Mouse (Mus musculus) MEL-GATA-1-ER (cell line): ENCODE measurements around the gene Nedd9.
A peak's percentile ranks its signal among the peaks of the same experiment; 100 is the strongest.
"Not testable (repeated sequence)": the region's sequence is repeated elsewhere in the genome, so short reads cannot be mapped to it uniquely, and the experiment has no call there.

ENCODE experiments used
- DNase-seq: peaks from one replicate; pipeline ENCODE4 v3.0.0-alpha.2; 2012; ENCODE audit warnings: low read depth; ENCODE audit errors: extremely low read depth

Nedd9 gene

DNA sequence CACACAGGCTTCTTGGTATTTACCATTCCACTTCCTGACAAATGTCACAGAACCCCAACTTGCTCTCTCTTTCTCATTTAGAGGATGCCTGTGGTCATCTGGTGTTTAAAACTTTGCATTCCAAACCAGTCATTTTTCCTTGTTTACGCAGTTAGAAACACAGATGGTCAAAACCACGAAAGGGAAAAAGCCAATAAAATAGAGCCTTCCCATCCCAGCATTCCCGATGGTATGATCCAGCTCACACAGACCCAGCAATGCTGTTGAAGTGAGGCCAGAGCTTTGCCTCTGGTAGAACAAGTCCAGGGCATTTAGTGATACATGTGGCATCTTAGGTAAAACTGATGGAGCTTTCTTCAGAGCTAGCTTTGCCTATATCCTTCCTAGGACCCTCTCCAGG, 165.7 kb downstream of the Nedd9 start:
- no peak for DNase-seq

DNA sequence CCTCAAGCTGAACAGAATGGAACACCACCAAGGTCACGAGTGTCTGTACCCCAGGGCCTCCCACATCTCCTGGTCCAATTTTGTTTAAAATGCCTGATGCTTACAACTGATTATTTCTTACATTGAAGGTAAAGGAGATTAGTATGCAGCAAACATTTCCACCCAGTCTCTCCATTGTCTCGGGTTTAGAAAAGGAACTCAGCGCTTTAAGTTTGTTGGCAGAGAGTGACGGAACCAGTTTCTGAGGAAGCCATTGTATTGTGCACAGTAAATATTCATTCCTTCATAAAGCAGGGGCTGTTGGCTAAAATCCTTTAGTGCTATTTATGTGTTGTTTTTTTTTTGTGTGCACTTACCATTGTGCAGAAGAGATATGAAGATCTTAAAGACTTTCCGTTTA, 166.4 kb downstream of the Nedd9 start:
- DNase-seq: no peak

DNA sequence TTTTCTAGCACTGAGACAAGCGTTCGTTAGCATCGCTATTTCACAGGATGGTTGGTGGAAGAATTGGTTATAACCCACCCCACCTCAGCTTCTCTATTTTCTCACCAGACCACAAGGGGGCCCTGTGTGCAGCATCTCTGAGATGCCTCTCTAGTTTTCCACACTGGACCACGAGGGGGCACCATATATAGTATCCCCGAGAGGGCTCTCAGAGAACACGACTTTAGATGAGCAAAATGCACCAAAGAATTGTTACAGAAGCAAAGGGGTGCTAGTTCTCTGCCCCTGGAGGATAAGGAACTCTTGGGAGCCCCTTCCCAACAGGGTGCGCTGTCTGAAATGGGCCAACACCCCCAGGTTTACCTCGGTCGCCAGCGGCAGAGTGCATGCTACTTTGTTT, 184.4 kb downstream of the Nedd9 start:
- DNase-seq: peak; percentile 34

DNA sequence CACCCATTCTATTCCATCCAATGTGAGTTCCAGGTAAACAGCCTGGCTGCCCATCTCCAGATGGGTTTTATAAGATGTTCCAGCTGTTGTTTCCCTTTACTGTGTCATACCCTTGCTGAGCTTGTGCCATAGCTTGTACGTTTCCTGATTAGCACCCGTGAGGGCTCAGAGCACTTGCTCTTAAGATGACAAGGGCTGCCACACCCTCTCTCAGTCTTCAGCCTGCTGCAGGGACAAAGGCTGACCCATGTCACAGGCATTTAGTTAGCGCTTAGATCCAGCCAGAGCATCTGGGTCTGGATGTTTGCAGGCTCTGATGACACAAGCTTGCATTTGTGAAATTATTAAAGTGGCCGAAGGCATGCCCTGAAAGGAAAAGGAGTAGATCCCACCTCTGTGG, 187.1 kb downstream of the Nedd9 start:
- DNase-seq: no peak

DNA sequence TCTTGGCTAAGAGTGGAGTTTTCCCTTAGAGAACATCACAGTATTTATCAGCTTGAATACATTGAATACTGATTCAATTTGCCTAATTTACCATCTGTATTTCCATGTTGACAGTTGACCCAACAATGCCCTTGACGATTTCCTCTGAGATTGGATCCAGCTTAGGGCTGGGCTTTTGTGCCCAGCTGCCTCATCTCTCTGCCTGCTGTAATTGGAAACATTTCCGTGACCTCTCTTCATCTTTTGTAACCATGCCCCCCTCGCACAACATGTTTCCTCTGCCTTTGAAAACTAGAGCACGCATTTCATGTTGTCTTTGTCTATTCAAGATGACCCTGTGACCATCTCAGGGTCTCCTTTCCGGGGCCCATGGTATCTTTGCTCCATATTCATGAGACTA, 188.2 kb downstream of the Nedd9 start:
- DNase-seq: no peak

DNA sequence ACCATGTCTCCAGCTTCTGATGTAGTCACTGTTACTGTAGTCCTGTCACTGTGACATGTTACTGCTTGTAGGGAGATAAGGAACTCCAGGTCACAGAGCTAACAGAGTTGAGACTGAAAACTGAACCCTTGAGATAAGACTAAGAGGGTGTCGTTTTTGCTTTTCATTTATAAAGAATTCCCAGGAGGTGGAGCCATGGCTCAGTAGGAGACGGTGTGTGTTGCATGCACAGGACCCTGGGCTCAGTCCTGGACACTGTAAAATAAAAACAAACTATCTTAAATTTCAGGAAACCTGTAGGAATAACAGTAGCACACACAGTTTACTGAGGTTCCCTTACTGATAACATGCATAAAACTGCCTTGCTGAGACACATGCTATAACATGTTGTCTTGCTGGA, 188.6 kb downstream of the Nedd9 start:
- no peak for DNase-seq

DNA sequence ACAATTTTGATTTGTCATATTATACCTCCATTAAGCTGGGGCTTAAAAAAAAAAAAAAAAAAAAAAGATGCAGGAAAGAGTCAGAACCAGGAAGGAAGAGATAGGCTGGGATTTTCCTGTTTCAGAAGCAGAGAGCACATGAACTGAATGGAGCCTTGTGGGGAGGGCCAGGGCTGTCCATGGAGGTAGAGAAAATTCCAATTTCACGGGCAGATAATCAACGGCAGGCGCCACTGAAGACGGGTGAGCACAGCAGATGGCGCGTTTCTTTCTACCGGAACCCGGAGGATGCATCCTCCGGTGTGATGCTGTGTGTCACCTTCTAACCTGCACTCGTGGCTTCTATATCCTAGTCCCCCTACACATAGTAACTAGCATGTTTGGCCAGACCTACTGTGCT, 190.8 kb downstream of the Nedd9 start:
- no peak for DNase-seq

DNA sequence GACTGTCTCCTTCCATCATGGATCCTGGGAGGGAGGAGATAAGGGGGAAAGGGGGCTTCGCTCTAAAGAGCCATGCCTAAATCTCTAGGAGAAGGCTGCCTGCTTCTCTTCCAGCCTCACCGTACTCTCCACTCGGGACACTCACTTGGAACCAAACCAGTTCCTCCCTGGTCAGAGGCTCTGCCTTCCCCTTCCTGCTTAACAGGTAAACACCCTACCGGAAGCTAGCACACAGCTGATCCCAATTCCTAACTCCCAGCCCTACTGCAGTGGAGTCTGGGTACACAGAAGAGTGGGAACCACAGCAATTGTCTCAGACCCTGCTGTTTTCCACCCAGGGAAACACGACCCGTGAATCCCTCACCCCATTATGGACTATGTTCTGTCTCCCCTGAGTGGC, 191.3 kb downstream of the Nedd9 start:
- no peak for DNase-seq

DNA sequence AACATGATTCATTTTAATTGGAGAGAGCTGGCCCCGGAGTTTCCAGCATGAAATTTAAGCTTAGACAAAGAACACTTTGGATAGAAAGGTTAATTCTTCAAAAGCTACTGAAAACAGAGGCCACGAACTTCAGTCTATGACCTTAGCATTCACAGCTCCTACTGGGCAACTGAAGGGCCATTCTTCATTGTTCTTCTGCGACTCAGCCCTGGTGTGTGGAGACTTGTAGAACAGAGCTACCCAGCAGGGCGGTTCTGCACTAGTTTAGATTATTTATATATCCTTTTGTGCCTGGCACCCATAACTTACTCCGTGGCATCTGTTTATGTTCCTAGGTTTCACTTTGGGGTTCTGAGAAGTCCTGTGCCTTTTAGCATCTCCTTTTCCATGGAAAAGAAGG, 193.6 kb downstream of the Nedd9 start:
- DNase-seq: no peak

DNA sequence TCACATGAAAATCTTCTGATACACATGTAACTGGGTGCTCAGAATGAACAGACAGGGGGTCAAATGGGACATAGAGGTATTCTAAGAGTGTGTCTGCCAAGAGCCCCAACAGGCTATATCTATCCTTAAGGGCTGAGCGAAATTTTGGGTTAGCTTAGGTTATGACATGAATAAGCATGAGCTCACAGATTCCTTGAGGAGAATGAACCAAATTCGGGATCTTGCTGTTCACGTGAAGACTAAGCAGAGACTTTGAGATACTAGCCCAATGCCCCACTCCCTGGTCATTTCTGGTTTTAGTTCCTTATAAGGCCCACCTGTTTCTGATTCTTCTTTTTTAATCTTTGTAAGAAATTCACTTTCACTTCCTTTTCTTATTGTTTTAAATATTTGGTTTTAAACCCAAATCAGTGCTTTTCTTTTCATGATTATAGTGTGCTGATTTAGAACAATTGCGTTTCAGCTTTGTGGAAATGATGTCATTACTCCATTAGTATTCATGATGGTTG, 195.6 kb downstream of the Nedd9 start:
- no peak for DNase-seq

DNA sequence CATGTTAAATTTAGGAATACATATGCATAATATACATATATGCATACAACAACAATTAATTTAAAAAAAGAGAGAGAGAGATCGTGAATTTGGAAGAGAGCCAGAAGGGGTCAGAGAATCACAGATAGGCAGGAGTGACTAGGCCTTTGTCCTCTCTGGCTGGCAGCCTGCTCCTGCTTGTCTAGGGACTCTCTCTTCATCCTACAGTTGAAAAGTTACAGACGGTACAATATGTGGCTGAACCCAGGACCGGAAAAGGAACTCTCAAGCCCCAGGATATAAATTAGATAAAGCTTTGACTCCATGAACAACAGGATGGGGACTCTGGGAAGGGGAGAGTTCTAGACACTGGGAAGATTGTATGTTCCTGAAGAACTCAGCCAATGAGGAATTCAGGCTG, 200.9 kb downstream of the Nedd9 start:
- DNase-seq: no peak

DNA sequence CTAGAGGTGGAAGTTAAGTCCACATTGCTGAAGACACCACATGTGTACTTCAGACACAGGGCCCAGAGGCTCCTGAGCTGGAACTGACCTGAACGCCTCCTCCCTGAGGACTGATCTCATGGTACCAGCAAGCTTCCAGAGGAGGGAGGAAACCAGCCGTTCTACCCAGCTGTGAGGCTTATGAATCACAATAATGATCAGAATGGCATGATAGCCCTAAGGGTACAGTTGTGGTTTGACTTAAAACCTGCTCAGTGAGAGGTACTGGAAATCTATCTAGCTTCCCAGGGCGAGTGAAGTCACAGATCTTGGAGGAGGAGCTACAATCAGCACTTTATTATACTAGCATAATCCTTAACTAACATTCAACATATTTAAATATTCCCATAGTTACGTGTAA, 201.7 kb downstream of the Nedd9 start:
- DNase-seq: no peak

DNA sequence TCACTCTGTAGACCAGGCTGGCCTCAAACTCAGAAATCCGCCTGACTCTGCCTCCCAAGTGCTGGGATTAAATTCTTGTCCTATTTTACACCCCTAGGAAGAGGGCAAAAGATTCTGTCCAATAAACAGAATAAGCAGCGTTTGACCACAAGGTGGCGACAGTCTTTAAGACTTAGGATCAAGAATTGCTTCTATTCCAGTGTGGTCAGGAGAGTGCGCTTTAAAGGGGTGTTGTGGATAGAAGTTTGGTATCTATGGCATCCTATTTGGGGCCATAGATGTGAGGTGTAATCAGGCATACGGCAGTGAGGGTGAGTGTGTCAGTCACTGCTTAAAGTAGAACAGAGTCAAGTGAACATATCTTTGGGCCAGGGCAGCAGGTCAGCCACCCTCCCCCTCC, 203.9 kb downstream of the Nedd9 start:
- peak; percentile 41 for DNase-seq

DNA sequence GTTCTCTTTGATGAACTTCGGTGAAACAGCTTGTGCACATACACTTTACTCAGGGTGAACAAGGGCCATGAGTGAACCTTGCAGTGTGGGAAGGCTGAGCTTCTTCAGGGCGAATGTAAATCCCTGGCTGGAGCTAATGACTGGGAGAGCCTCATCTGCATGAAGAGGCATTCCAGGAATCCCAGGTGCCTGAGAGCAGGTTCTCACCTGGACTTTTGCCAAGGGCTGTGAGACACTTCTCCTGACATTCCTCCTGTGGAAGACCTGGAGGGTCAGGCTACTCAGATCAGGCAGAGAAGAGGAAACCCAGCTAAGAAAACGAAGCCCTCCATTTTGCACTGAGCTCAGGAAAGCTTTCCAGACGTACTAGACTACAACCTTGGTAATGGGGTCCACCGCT, 206.5 kb downstream of the Nedd9 start:
- no peak for DNase-seq

DNA sequence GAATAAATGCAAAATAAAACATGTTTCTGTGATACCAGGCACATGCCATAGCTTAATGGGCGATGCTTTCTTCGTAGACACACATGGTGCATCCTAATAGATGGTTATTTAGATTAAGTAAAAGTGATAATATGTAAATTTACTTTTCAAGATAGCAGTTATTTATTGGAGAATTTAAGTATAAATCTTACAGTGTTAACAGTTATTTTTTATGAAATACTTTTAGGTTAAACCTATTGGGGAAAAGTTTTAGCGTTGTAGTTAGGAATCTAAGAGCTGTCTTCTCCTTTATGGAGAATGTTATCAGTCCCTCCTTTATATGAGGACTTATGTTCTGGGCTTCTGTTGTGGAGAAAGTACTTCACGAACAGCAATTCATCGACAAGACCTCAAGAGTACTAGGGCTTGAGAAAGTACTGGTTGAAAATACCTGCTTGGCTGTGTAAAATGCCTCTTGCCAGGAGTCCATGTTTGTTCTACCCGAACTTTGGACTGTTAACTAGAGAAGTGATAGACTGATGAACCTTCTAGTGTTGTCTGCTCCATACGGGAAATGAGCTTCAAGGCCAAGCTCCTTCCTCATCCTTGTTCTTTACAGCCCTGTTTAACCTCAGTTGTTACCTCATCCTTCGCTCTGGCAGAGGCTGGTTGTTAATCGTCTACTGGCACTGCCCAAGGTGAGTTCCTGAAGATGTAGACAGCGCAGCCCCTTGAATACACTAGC, 213.1 kb downstream of the Nedd9 start, which contains the start of gene Gm17364:
Gene Gm17364, minus strand, starts transcription at position 51 of the 724 bp plus-strand sequence.
- DNase-seq: no peak

DNA sequence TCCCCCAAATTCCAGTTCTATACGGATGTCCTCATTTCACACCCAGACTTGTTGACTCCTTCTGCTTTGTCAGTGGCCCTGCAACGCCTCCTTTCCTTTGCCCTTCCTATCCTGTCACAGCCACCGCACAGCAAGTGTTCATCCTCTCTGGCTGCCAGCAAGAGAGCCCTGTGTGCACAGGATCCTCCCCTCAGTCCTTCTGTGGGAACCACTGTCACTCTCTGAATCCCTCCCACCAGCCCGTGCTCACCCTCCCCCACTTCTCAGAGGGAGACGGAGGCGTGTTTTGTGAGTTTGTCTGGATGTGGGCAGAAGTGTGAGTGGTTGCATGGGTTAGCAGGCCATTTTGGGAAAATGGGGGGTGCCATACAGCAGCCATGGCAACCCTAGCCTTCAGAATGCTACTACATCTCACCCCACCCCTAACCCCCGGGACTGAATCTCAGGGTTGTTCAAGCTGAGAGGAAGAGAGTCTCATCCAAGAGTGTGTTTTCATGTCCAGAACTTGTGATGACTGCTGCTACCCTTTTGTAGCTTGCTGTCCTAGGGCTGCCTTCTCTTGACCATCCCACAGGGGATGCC, 219.2 kb downstream of the Nedd9 start:
- no peak for DNase-seq

DNA sequence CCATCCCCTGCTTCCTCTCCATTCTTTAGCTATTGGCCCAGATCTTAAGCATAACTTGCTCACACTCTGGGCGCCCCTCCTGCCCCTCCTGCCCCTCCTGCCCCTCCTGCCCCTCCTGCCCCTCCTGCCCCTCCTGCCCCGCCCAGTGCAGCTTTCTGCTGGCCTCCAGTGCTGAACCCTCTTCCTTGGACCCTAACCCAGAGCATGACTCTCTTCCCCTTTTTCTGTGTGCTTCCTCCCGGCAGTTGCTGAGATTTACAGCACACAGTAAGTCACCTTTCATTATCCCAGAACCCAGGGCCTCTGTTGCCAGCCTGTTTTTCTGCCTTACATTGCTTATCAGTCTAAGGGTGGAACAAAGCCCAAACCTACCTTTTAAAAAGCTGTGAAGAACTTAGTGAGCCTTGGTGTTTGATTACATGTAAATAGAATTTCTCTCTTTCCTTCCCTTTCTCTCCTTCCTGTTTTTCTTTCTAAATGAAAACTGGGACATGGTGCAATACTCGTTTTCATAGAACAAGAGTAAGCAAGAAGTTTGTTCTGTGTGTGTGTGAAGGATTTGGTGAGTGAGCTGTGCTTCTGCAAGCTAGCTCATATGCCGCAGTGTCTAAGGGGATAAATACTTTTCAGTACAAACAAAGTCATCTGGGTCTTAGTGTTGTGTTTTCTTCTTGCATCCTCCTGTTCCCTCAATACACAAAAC, 223.7 kb downstream of the Nedd9 start:
- DNase-seq: no peak

DNA sequence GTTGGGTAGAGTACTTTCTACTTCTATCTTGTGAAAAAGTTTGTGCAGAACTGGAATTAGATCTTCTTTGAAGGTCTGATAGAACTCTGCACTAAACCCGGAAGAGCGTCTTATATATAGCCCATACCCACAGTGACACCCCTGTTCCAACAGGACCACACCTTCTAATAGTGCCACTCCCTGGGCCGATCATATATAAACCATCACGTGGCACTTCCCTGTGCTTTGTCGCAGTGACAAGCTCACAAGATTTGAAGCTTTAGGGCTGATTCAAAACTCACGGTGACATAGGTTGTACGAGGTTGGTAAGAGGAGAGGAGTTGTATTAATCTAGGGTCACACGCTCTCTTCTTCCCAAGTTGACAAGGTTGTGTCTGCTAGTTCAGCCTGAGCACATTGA, 225.5 kb downstream of the Nedd9 start:
- DNase-seq: not testable (repeated sequence)
